Mouse (Mus musculus): ENCODE measurements at regions not wholly inside any gene's neighbourhood (a gene's known extent, or its start where the extent isn't known, plus 50 kb on each side); places are given as distances from the start of the nearest gene placed in this dataset.

DNA sequence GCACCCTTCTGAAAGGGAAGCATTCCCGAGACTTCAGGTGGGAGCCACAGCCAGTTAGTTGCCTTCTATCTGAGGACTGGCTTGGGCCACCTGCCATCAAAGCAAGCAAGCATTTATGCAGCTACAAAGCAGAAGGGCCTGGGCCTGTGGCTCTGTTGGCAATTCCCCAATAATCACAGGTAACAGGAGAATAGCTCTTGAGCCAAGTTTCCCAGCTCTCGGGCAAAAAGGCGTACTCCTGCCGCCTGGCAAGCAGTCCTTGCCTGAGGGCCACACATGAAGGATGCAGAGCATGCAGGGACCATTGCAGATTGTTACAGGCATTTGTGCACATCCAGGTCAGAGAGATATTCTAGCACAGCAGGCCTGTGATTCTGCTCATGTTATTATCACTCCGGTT, 53.2 kb upstream of the Unc5a start:
- no peak for DNase-seq (ENCODE audit: low read depth, low spot score)

All from skeletal muscle tissue, adult 2 months (tissue).